ENCODE assay signal across 8 mouse cellular contexts in genomic region chr4:46130221-46130620, GRCm38 (mm10). TPM values are rescaled to one million over a fixed set of nuclear protein-coding genes. Genes with fewer than 3 reads are reported as not detected.
DNase-seq lines count a peak whose midpoint lies in the region; ATAC-seq and TF ChIP-seq lines count a peak whose summit lies in the region.

No protein-coding gene starts in this region.

- DNase-seq in cerebellum, postnatal 14 days = peak; percentile 57 to 76
- no peak for DNase-seq in cerebellum, adult 9-11 months
- peak; percentile 76 for DNase-seq in midbrain, embryonic 14.5 days
- DNase-seq in adrenal gland, postnatal 10 days = peak; percentile 65
- peak; percentile 53 for DNase-seq in forelimb bud, embryonic 11.5 days (ENCODE audit: low read depth, low spot score)
- DNase-seq in liver, embryonic 14.5 days (ENCODE audit: low read depth in 3 of 3, low spot score in 3 of 3) = peak in 2 of 3 experiments; percentile 40
- DNase-seq in spleen, postnatal 4 days (ENCODE audit: low spot score in 2 of 2) = peak; percentile 36 to 77

- peaks cover 81% of the 10 kb centered on the region for H3K36me3 ChIP-seq in midbrain, embryonic 14.5 days (ENCODE audit: control insufficient read depth, insufficient read depth, low read length)
- peaks cover 80% of the 10 kb centered on the region for H3K36me3 ChIP-seq in midbrain, embryonic 13.5 days
- H3K36me3 ChIP-seq in liver, embryonic 14.5 days (replicated peaks; ENCODE audit: control insufficient read depth, insufficient read depth, low read depth) = peaks cover 16% of the 10 kb centered on the region

- no peaks in the 10 kb centered on the region for H3K4me1 ChIP-seq in midbrain, embryonic 14.5 days (ENCODE audit: control insufficient read depth, insufficient read depth, low read length)
- H3K4me1 ChIP-seq in midbrain, embryonic 13.5 days (replicated peaks) = no peaks in the 10 kb centered on the region
- H3K4me1 ChIP-seq in liver, embryonic 14.5 days (replicated peaks; ENCODE audit: control insufficient read depth in 2 of 2, insufficient read depth in 2 of 2, low read length in 1 of 2) = no peaks in the 10 kb centered on the region

- H3K9me3 ChIP-seq in midbrain, embryonic 14.5 days (ENCODE audit: control insufficient read depth, low read length) = no peaks in the 10 kb centered on the region
- H3K9me3 ChIP-seq in midbrain, embryonic 13.5 days = no peaks in the 10 kb centered on the region
- H3K9me3 ChIP-seq in liver, embryonic 14.5 days (ENCODE audit: control insufficient read depth, low read length) = no peaks in the 10 kb centered on the region

- H3K27me3 ChIP-seq in midbrain, embryonic 14.5 days (ENCODE audit: control insufficient read depth, insufficient read depth, low read length) = no peaks in the 10 kb centered on the region
- H3K27me3 ChIP-seq in midbrain, embryonic 13.5 days = no peaks in the 10 kb centered on the region
- no peaks in the 10 kb centered on the region for H3K27me3 ChIP-seq in liver, embryonic 14.5 days (ENCODE audit: control insufficient read depth, insufficient read depth, low read length)

- H3K9ac ChIP-seq in midbrain, embryonic 14.5 days (replicated peaks; ENCODE audit: low read length) = no peak overlapping the region
- no peak overlapping the region for H3K9ac ChIP-seq in midbrain, embryonic 13.5 days (replicated peaks)
- no peak overlapping the region for H3K9ac ChIP-seq in liver, embryonic 14.5 days (replicated peaks)

- H3K4me3 ChIP-seq in midbrain, embryonic 14.5 days (replicated peaks; ENCODE audit: low read depth, low read length) = no peak overlapping the region
- H3K4me3 ChIP-seq in midbrain, embryonic 13.5 days (replicated peaks) = no peak overlapping the region
- H3K4me3 ChIP-seq in liver, embryonic 14.5 days (ENCODE audit: insufficient read depth in 1 of 2, low read depth in 2 of 2, low read length in 2 of 2) = no peak overlapping the region

- TF ChIP-seq CTCF in liver, embryonic 14.5 days (IDR thresholded peaks at IDR 0.05; ENCODE audit: low read depth) = peak; percentile 89

- H3K4me2 ChIP-seq in midbrain, embryonic 14.5 days (ENCODE audit: low read length) = no peak overlapping the region
- H3K4me2 ChIP-seq in midbrain, embryonic 13.5 days (replicated peaks) = no peak overlapping the region
- H3K4me2 ChIP-seq in liver, embryonic 14.5 days (ENCODE audit: low read depth) = no peak overlapping the region

- H3K27ac ChIP-seq in midbrain, embryonic 14.5 days (replicated peaks; ENCODE audit: low read depth, low read length) = no peak overlapping the region
- H3K27ac ChIP-seq in midbrain, embryonic 13.5 days = no peak overlapping the region
- no peak overlapping the region for H3K27ac ChIP-seq in liver, embryonic 14.5 days

- no peak for TF ChIP-seq EP300 in liver, embryonic 14.5 days (IDR thresholded peaks at IDR 0.05; ENCODE audit: low read depth)

- 71% methylated on average over 3 of the region's 3 CpGs for WGBS in midbrain, embryonic 14.5 days
- 74% methylated on average over 3 of the region's 3 CpGs for WGBS in midbrain, embryonic 13.5 days
- WGBS in liver, embryonic 14.5 days (ENCODE audit: insufficient replicate concordance) = 58% methylated on average over 3 of the region's 3 CpGs

- ATAC-seq in midbrain, embryonic 14.5 days (ENCODE audit: low FRiP score, low TSS enrichment) = no peak
- ATAC-seq in midbrain, embryonic 13.5 days = no peak
- ATAC-seq in liver, embryonic 14.5 days (ENCODE audit: insufficient read depth) = no peak

RNA-seq across cellular contexts. Expression of gene Ncbp1, which starts 8.2 kb away (rescaled TPM):
- 72.7 and 100 TPM in 2 replicates for polyA plus RNA-seq in midbrain, embryonic 14.5 days (2014; fragmentation: Nextera tagmentation; extraction: Ambion mirVana)
- 97.4 and 98.3 TPM in 2 replicates for polyA plus RNA-seq in midbrain, embryonic 13.5 days (2015; fragmentation: Nextera tagmentation; extraction: Ambion mirVana)
- total RNA-seq in adrenal gland, postnatal 10 days (2021) = 10 to 100 TPM; 42.8 to 44.1 TPM
- polyA plus RNA-seq in liver, embryonic 14.5 days (2012; rRNA removed) = 20.1 and 36.1 TPM in 2 replicates
- polyA plus RNA-seq in liver, embryonic 14.5 days (2014; fragmentation: Nextera tagmentation; extraction: Ambion mirVana) = 40.9 and 47.0 TPM in 2 replicates

RNA-seq across cellular contexts. Expression of gene Tstd2, which starts 8.3 kb away (rescaled TPM):
- polyA plus RNA-seq in midbrain, embryonic 14.5 days (2014; fragmentation: Nextera tagmentation; extraction: Ambion mirVana) = 23.5 and 24.6 TPM in 2 replicates
- polyA plus RNA-seq in midbrain, embryonic 13.5 days (2015; fragmentation: Nextera tagmentation; extraction: Ambion mirVana) = 44.1 and 47.4 TPM in 2 replicates
- 10 to 100 TPM; 22.3 to 28.5 TPM for total RNA-seq in adrenal gland, postnatal 10 days (2021)
- polyA plus RNA-seq in liver, embryonic 14.5 days (2012; rRNA removed) = 4.3 and 6.0 TPM in 2 replicates
- 3.8 and 5.0 TPM in 2 replicates for polyA plus RNA-seq in liver, embryonic 14.5 days (2014; fragmentation: Nextera tagmentation; extraction: Ambion mirVana)
